Mouse (Mus musculus) forebrain, embryonic 10.5 days (tissue): Measurements from ENCODE around the gene Slc9a9. TPM values are rescaled to one million over a fixed set of nuclear protein-coding genes. Genes with fewer than 3 reads are reported as not detected.

Source experiments
- DNase-seq: peaks from one replicate; pipeline ENCODE4 v3.0.0-alpha.2; 2017; ENCODE audit warnings: low spot score; ENCODE audit errors: extremely low spot score
- H3K27ac ChIP-seq: fragments of 300-500 bp; sonication (generic); 2 replicates; pipeline ENCODE4 v1.5.1; 2016; ENCODE audit warnings: mild to moderate bottlenecking
- H3K27me3 ChIP-seq: fragments of 300-500 bp; sonication (generic); 2 replicates; pipeline ENCODE4 v1.6.1; 2016; ENCODE audit warnings: mild to moderate bottlenecking; ENCODE audit not compliant: poor library complexity, severe bottlenecking
- H3K36me3 ChIP-seq: fragments of 300-500 bp; sonication (generic); replicated peaks from 2 replicates; pipeline ENCODE4 v1.6.1; 2016; ENCODE audit warnings: mild to moderate bottlenecking, moderate library complexity
- H3K4me1 ChIP-seq: fragments of 300-500 bp; sonication (generic); 2 replicates; pipeline ENCODE4 v1.6.1; 2016
- H3K4me3 ChIP-seq: fragments of 300-500 bp; sonication (generic); 2 replicates; pipeline ENCODE4 v1.5.1; 2016; ENCODE audit warnings: mild to moderate bottlenecking, moderate library complexity
- H3K9me3 ChIP-seq: fragments of 300-500 bp; sonication (generic); 2 replicates; pipeline ENCODE4 v1.6.1; 2016; ENCODE audit warnings: mild to moderate bottlenecking, moderate library complexity
- whole genome bisulfite sequencing: fragments of 180-500 bp; shearing (Covaris S2); methylation state at CpG from one replicate; pipeline ENCODE4 v1.1.7; 2016; 5-methylcytosine and 5-hydroxymethylcytosine counted together
- polyA plus RNA-seq: library from polyadenylated mRNA; unstranded; fragments of >200 nt; fragmentation: Nextera tagmentation; extraction: Ambion mirVana; gene quantifications from 2 replicates; pipeline ENCODE4 v1.2.1, GENCODE M21; 2016

Slc9a9 gene
- polyA plus RNA-seq, 1 experiment from 2014 or later: 1.2 TPM

GRCm38 (mm10) chr9:95191442-95191841 lies 521.7 kb downstream of the Slc9a9 start:
- Histone ChIP-seq H3K36me3 (no peaks in the 10 kb centered on the region), H3K4me3 (no peak overlapping the region), H3K4me1 (peaks cover 4% of the 10 kb centered on the region; the same call in 1 of the 2 replicates), H3K27me3 (no peaks in the 10 kb centered on the region), H3K27ac (no peak overlapping the region), H3K9me3 (no peaks in the 10 kb centered on the region)
- DNase-seq: no peak
- WGBS: 91% methylated on average over 6 of the region's 6 CpGs

- 86% methylated on average over 8 of the region's 8 CpGs for WGBS
- Histone ChIP-seq H3K4me3 (no peak overlapping the region), H3K4me1 (peaks cover 5% of the 10 kb centered on the region; the same call in 1 of the 2 replicates), H3K27me3 (no peaks in the 10 kb centered on the region), H3K27ac (no peak overlapping the region), H3K36me3 (no peaks in the 10 kb centered on the region), H3K9me3 (no peaks in the 10 kb centered on the region)
- DNase-seq: no peak
Measured at GRCm38 (mm10) chr9:95192901-95193532, 523.3 kb downstream of the Slc9a9 start.

DNA sequence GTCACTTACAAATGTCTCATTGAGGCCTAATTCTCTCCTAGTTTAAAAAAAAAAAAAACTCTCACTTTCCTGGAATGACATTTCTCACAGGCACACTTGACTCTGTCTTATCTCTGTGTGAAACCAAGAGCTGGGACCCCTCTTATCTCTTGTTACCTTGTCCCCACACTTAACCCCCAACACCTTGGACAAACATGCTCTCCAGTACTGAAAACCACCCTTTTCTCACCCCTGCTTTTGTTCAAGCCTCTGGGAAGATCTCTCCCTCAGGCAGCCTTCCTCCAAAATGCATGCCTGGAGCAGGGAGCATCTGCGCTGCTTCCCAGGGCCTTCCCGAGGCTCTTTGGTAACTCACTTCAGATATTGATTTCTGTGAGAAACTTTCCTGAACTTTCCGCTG lies 524.0 kb downstream of the Slc9a9 start:
- no peaks in the 10 kb centered on the region for H3K36me3 ChIP-seq
- no peak overlapping the region for H3K27ac ChIP-seq
- 91% methylated on average over 3 of the region's 3 CpGs for WGBS

DNA sequence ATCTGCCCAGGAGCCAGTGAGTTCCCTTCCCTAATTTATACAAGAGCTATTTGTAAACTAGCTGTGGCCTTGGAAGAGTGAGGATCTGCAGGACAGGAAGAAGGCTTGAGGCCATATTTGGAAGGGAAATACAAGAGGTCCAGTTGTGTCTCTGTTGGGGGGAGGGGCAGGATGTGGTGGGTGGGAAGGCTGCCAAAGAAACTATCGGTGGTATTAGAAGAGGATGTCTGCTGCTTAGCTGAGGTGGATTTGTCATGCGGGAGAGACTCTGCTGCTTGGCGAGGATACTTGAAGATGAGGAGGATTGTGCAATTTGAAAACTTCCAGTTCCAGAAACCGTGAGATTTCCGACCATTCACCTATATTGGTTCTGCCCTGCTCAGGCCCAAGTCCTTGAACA lies 524.4 kb downstream of the Slc9a9 start:
- WGBS: 76% methylated on average over 5 of the region's 5 CpGs
- H3K4me1 ChIP-seq: peaks cover 5% of the 10 kb centered on the region; the same call in 1 of the 2 replicates
- DNase-seq: no peak
- no peaks in the 10 kb centered on the region for H3K27me3 ChIP-seq
- H3K36me3 ChIP-seq: no peaks in the 10 kb centered on the region
- no peak overlapping the region for H3K27ac ChIP-seq
- H3K9me3 ChIP-seq: no peaks in the 10 kb centered on the region
- no peak overlapping the region for H3K4me3 ChIP-seq

More for the DNA sequence above, 524.0 kb downstream of the Slc9a9 start:
- Histone ChIP-seq H3K27me3 (no peaks in the 10 kb centered on the region), H3K4me3 (no peak overlapping the region), H3K9me3 (no peaks in the 10 kb centered on the region), H3K4me1 (peaks cover 5% of the 10 kb centered on the region; the same call in 1 of the 2 replicates)
- no peak for DNase-seq

- DNase-seq: no peak
- H3K4me1 ChIP-seq: peaks cover 14% of the 10 kb centered on the region
- H3K27me3 ChIP-seq: no peaks in the 10 kb centered on the region
- H3K9me3 ChIP-seq: no peaks in the 10 kb centered on the region
- H3K27ac ChIP-seq: no peak overlapping the region
- WGBS: 88% methylated on average over 7 of the region's 7 CpGs
- H3K36me3 ChIP-seq: no peaks in the 10 kb centered on the region
- H3K4me3 ChIP-seq: no peak overlapping the region
Measured at GRCm38 (mm10) chr9:95207661-95208060, 538.0 kb downstream of the Slc9a9 start.

DNA sequence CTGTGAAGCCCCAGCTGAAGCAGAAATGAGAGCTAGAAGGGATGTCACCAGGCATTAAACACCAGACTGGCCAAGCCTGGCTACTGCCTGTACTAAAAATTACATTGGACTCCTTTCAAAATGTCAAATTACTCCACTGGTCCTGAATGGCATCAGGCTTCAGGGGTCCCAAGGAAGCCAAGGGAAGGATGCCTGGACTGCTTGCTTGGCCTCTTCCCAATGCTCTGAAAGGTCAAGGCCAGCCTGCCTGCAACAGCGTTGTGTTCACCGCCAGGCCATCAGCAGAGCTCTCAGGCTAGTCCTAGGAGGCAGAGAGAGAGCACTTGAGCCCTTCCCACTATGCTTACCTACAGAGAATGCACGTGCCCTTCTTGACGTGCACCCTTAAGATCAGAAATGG lies 539.0 kb downstream of the Slc9a9 start:
- Histone ChIP-seq H3K36me3 (no peaks in the 10 kb centered on the region), H3K4me3 (no peak overlapping the region), H3K27me3 (no peaks in the 10 kb centered on the region), H3K27ac (no peak overlapping the region), H3K4me1 (peaks cover 14% of the 10 kb centered on the region), H3K9me3 (no peaks in the 10 kb centered on the region)
- 92% methylated on average over 4 of the region's 4 CpGs for WGBS
- no peak for DNase-seq

GRCm38 (mm10) chr9:95220009-95220408 lies 550.3 kb downstream of the Slc9a9 start:
- no peak overlapping the region for H3K4me3 ChIP-seq
- H3K27ac ChIP-seq: no peak overlapping the region
- no peaks in the 10 kb centered on the region for H3K4me1 ChIP-seq
- no peaks in the 10 kb centered on the region for H3K36me3 ChIP-seq
- H3K27me3 ChIP-seq: no peaks in the 10 kb centered on the region
- no peak for DNase-seq
- H3K9me3 ChIP-seq: no peaks in the 10 kb centered on the region
- WGBS: 71% methylated on average over 3 of the region's 3 CpGs

DNA sequence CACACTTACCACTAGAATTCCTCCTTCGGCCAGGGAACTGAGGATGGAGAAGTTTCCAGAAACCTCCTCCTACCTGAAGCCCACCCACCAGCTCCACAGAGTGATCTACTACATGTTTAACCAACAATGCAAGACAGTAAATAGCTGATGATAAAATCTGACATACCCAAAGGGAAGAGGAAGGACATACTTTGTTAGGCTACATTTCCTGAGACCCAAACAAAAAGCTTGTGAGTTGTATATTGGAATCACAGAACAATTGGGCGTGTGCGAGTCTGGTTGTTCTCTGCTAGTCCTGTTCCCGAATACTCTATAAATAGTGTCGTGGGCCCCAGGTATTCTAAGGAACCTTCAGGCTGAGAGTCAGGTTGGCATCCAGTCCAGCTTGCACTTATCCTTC lies 551.6 kb downstream of the Slc9a9 start:
- 89% methylated on average over 5 of the region's 5 CpGs for WGBS
- DNase-seq: no peak
- H3K27ac ChIP-seq: no peak overlapping the region
- no peaks in the 10 kb centered on the region for H3K27me3 ChIP-seq
- no peaks in the 10 kb centered on the region for H3K36me3 ChIP-seq
- H3K9me3 ChIP-seq: no peaks in the 10 kb centered on the region
- no peaks in the 10 kb centered on the region for H3K4me1 ChIP-seq
- no peak overlapping the region for H3K4me3 ChIP-seq

GRCm38 (mm10) chr9:95226986-95227385 lies 557.3 kb downstream of the Slc9a9 start:
- Histone ChIP-seq H3K36me3 (no peaks in the 10 kb centered on the region), H3K27me3 (no peaks in the 10 kb centered on the region), H3K27ac (no peak overlapping the region), H3K4me3 (no peak overlapping the region), H3K4me1 (peaks cover 3% of the 10 kb centered on the region; the same call in 1 of the 2 replicates), H3K9me3 (no peaks in the 10 kb centered on the region)
- 84% methylated on average over 4 of the region's 4 CpGs for WGBS
- DNase-seq: no peak

DNA sequence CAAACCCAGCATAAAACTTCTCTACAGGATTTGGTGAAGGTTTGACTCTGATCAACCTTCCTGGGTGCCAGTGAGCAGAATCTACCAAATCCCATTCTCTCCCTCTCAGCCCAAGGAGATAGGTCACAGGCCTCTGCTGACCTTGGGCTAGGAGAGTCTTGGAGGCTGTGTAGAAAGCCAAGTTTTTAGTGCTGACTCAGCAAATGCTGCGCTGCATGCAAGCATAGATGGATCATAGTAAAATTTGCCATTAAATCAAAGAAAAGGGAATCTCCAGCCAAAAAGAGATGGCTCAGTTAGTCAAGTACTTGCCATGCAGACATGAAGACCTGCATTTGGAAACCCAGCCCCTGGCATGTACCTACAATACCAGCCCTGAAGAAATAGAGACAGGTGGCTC lies 558.4 kb downstream of the Slc9a9 start:
- Histone ChIP-seq H3K4me1 (peaks cover 3% of the 10 kb centered on the region; the same call in 1 of the 2 replicates), H3K27me3 (no peaks in the 10 kb centered on the region), H3K36me3 (no peaks in the 10 kb centered on the region), H3K9me3 (no peaks in the 10 kb centered on the region), H3K27ac (no peak overlapping the region), H3K4me3 (no peak overlapping the region)
- WGBS: 89% methylated on average over 1 of the region's 1 CpGs
- DNase-seq: no peak

DNA sequence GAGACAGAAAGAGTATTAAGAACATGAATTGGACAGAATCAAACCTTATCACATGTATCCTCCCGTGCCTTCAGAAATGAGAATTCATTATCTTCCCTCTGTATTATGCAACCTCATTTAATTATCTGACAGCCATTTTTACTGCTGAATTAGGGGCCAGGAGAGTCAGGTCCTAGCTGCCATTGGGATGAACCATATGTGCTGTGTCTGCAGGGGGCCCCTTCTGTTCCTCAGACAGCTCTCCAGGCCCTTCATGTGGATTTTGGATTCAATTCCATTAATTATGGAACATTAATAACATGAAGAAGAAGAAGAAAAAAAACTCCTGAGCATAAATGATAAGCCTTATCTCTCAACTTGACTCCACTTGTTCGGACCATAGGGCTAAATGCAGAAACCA lies 559.4 kb downstream of the Slc9a9 start:
- Histone ChIP-seq H3K27ac (no peak overlapping the region), H3K4me1 (peaks cover 3% of the 10 kb centered on the region; the same call in 1 of the 2 replicates), H3K9me3 (no peaks in the 10 kb centered on the region), H3K27me3 (no peaks in the 10 kb centered on the region), H3K36me3 (no peaks in the 10 kb centered on the region), H3K4me3 (no peak overlapping the region)
- WGBS: 92% methylated on average over 2 of the region's 2 CpGs
- no peak for DNase-seq

DNA sequence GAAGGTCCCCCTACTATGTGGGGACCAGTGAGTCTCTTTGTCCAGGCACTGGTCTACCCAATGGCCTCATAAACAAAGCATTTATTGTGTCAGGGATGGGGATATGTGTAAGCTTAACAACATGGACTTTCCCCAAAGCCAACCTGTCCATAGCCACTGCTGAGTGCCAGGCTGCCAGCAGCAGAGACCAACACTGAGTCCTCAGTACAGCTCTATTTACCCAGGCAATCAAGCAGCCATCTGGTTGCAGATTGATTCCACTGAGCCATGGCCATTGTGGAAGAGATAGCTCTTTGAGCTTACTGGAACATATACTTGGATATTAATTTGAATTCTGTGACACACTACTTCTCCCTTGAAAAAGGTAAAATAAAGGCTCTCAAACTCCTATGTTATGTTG lies 570.2 kb downstream of the Slc9a9 start:
- H3K4me1 ChIP-seq: no peaks in the 10 kb centered on the region
- no peaks in the 10 kb centered on the region for H3K27me3 ChIP-seq
- H3K36me3 ChIP-seq: no peaks in the 10 kb centered on the region
- H3K9me3 ChIP-seq: peaks cover 5% of the 10 kb centered on the region; the same call in 1 of the 2 replicates
- H3K27ac ChIP-seq: no peak overlapping the region
- no peak overlapping the region for H3K4me3 ChIP-seq
- DNase-seq: no peak

DNA sequence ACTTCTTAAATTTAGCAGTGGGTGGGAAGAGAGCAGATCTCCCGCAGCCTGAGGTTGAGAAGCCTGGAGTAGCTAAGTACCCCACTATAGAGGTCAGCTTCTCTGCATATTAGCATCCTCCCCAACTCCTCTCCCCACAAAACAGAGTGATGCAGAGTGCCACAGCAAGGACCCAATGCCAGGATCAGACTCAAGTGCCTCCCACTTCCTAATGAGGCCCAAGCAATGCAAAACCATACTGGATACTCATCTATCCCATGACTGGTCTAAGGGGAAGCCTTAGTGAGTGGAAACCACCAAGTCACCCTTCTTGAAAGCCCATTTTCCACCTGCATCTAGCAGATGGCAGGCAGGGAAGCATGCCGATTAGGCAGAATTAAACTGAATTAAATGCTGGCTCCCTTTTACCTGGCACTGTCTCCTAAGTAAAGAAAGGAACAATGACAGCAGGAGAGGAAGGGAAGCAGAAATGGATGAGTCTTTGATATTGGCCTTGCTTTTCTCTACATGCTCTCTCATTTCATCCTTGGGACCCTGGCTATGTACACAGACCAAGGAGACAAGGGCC lies 573.0 kb downstream of the Slc9a9 start:
- no peak overlapping the region for H3K27ac ChIP-seq
- H3K9me3 ChIP-seq: no peaks in the 10 kb centered on the region
- H3K27me3 ChIP-seq: no peaks in the 10 kb centered on the region
- H3K4me3 ChIP-seq: no peak overlapping the region
- no peak for DNase-seq
- WGBS: 91% methylated on average over 2 of the region's 2 CpGs
- no peaks in the 10 kb centered on the region for H3K4me1 ChIP-seq
- H3K36me3 ChIP-seq: no peaks in the 10 kb centered on the region
